Mouse (Mus musculus) c-Kit-positive CD71-positive TER-119-positive erythroid progenitor cells, embryonic 14.5 days (primary cell): ENCODE measurements around the gene Irgm2.
"Not testable (repeated sequence)": the region's sequence is repeated elsewhere in the genome, so short reads cannot be mapped to it uniquely, and the experiment has no call there.

ENCODE experiments used
- DNase-seq: peaks from one replicate; pipeline ENCODE4 v3.0.0-alpha.2; 2013; ENCODE audit warnings: low spot score

The Irgm2 gene

GRCm38 (mm10) chr11:58213673-58214342 lies 14.4 kb downstream of the Irgm2 start:
- DNase-seq = peak; percentile 65

DNA sequence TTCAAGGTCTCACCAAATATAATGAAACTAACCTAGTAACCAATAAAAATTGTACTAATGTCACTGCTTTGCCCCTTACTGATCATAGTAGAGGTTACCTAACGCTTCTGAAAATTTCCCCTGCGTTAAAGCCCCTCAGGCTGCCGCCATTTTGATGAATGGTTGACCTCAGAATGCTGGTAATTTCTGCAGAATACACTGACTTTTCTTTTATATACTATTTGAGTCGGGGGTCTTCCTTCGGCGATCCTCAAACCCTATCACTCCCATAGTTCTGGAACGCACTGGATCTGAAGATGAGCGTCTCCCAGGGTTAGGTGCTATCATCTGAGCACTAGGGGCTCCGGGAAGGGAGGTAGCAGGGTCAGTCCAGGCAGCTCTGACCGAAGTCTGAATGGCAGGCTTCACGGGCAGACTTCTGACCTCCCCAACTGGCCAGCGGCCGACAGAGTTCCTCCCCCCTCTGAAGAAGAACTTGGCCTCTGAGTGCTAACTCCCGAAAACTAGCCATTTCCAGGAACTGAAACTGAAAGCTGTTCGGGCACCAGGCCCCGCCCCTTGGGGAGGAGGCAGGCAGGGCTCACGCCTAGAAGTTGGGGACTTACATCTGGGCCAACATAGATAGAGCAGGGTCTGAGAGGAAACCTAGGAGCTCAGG lies 15.1 kb downstream of the Irgm2 start:
- DNase-seq = peak; percentile 94

GRCm38 (mm10) chr11:58215049-58215430 lies 15.6 kb downstream of the Irgm2 start:
- DNase-seq = not testable (repeated sequence)

DNA sequence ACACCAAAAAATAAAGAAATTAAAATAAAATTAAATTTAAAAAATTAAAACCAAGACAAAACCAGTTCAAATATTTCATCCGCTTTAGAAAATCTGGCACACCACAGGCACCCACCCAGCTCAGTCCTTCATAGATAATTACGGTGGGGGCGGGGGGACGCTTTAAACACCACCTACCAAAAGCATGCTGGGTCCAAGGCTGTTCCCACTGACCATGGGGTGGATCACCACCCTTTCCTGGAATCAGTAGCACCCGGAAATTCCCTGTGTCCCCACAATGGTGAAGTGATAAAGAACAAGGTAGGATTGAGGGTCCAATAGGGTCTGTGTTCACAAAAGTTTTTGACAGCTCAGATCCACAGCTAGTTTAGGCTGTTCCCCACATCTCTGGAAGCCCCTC lies 16.4 kb downstream of the Irgm2 start:
- no peak for DNase-seq

DNA sequence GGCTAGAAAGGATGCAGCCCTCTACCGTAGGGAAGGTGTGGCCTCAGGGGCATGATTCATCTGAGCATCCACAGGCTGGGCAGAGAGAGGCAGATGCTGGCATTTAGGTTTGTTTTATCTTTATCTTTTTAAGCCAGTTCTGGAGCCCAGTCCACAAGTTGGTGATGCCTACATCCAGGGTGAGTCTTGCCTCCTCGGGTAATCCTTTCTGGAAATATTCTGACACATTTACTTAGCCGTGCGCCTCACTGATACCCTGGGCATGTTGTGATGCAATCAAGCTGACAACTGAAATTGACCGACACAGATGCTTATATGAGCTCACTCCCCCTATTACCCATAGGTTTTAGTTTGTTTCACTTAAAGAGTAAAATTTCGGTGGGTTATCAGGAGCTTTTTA lies 17.4 kb downstream of the Irgm2 start:
- DNase-seq = peak; percentile 80

DNA sequence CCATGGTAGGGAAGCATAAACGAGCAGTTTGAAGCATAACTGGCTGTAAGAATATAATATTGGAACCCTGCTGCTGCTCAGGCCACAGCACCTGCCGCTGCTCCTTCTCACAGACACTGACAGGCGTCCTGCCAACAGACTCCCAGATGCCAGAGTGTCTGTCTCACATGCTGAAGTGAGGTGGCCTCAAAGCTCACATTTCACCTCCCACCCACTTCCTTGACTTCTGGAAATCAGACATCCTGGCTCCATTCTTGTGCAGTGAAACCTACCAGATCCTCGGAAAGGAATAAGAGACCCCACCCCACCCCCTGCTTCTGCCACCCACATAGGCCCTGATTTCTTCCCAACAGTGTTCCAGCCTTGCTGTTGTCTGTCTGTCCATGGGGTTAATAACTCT lies 24.3 kb downstream of the Irgm2 start:
- DNase-seq = no peak

- DNase-seq = no peak
Observed at GRCm38 (mm10) chr11:58224313-58224712, 24.9 kb downstream of the Irgm2 start.

GRCm38 (mm10) chr11:58224872-58225271 lies 25.5 kb downstream of the Irgm2 start:
- not testable (repeated sequence) for DNase-seq

DNA sequence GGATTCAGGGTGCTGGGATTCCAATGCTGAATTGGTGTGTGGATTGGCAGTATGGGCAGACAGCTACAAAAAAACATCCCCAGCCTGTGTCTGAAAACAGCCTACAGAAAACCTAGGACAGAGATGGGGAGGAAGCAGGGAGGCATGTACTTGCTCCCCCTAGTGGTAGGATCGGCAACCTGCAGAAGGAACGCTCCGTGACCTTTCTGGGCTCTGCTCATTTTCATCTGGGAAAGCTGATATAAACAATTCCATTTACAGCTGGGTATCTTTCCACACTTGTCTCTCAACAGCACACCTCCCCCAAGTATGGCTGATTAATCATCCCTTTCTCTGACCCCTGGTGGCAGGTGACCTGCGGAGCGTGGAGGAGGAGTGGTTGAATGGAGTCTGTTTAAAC lies 26.2 kb downstream of the Irgm2 start:
- DNase-seq = peak; percentile 77

DNA sequence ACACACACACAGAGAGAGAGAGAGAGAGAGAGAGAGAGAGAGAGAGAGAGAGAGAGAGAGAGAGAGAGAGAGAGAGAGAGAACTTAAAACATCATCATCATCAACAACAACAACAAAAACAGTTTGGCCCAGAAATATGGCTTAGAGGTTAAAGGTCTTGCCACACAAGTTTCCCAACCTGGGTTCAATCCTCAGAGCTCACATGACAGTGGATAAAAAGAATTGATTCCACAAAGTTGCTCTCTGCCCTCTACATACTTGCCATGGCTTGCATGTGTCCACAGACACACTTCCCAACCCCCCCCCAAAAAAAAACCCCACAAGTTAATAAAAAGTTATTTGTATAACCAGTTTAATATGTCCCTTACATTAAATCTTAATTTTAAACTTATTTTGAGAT lies 27.0 kb downstream of the Irgm2 start:
- no peak for DNase-seq

- DNase-seq = not testable (repeated sequence)
Observed at GRCm38 (mm10) chr11:58228021-58228420, 28.6 kb downstream of the Irgm2 start.

GRCm38 (mm10) chr11:58230396-58230910 lies 31.0 kb downstream of the Irgm2 start:
- no peak for DNase-seq

- no peak for DNase-seq
Observed at GRCm38 (mm10) chr11:58231156-58231555, 31.7 kb downstream of the Irgm2 start.

DNA sequence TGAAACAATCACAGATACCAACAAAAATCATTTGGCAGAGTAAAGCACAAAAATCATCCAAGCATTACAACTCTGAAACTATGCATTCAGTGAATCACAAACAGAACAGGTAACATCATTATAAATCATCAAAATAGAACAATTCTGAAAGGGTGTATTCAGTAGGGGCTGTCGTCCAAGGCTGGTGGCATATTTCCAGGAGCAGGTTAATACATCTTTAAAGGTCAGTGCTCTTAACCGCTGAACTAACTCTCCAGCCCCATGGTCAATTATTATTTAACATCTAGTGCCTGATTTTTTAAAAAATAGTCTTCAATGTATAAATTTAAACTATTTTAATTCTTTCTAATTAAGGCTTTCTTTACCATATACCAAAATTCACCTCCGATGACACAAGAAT lies 35.1 kb downstream of the Irgm2 start:
- DNase-seq = not testable (repeated sequence)

- no peak for DNase-seq
Observed at GRCm38 (mm10) chr11:58235152-58235551, 35.7 kb downstream of the Irgm2 start.

- DNase-seq = peak; percentile 63
Observed at GRCm38 (mm10) chr11:58238840-58239791, 39.7 kb downstream of the Irgm2 start.

- DNase-seq = no peak
Observed at GRCm38 (mm10) chr11:58247294-58247693, 47.9 kb downstream of the Irgm2 start.

DNA sequence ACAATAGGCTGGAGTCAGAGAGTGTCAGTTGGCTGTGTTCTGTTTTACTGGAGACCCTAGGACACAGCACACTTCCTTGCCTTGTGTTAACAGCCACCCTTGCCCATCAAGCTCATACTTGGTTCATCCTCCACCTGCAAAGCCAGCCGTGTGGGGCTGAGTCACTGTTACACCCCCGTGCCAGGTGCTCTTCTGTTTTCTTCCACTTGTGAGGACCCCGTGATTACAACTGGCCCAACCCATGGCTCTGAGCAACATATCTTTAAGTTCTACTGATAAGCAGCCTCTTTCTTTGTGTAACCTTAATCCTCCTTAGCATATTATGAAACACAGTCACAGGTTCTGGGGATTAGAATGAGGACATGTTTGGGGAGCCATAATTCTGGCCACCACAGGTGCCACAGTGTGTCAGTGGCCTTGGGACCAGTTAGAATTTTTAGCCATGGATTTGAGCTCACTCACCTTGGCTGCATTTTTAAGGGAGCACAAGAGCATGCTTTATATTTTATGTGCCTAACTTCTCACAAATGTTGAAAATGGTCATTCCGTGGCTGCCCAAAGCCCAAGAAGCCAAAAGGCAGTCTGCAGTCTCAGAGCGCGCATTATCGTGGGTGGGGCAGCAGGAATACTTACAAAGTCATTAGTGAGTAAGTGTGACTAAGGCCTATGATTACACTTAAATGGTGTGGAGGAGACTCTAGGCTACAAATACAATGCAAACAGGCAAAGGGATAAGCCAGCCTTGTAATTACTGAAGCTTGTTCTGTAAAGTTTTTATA lies 50.0 kb downstream of the Irgm2 start:
- no peak for DNase-seq

- no peak for DNase-seq
Observed at GRCm38 (mm10) chr11:58250550-58250949, 51.1 kb downstream of the Irgm2 start.

DNA sequence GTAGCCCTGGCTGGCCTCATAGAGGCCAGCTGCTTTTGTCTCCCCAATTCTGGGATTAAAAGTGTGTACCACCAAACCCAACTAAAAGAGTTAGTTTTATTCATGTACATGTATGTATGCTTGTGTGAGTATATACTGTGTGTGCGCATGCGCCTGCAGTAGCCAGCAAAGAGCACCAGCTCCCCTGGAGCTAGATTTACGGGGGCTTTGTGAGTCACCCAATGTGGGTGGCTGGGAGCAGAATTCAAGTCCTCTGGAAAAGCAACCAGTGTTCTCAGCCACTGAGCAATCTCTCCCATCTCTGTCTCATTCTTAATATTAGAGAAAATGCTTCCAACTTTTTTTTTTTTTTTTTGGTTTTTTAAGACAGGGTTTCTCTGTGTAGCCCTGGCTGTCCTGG lies 55.0 kb downstream of the Irgm2 start:
- no peak for DNase-seq

DNA sequence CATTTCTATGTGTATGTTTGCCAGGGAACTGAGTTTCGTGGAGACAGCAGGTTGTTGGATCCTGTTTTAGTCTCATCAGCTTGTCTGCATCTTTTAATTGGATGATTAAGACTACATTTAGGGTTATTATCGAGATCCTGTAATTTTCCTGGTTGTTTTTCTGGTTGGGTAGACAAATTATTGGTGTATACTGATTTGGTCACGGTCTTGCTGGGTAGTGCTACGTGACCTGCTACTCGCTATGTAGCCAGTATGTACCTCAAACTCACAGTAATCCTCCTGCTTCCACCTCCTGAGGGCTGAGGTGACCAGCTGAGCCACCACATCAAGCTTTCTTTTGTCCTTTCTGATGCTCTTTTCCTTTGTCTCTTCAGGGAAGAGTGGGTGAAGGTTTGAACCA lies 58.4 kb downstream of the Irgm2 start:
- no peak for DNase-seq

DNA sequence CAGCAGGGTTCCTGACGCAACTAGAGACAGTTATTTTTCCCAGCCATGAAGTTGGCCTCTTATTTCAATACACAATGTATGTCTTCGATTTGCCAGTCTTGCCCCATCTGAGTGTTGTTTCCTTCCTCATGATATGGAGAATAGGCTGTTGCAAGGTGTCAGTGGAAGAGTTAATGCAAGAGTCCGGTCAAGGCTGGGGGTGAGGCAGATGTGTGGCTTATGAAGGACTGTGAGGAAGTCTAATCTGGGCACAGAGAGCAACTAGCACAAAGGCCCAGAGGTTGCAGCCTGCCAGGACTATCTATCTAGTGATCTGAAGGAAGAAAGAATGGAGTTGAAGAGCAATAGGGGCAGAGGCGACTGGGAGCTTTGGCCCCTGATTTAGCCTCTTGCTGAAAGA lies 60.7 kb downstream of the Irgm2 start:
- DNase-seq = no peak
